Mouse (Mus musculus): Measurements from ENCODE around the gene Irx6.

DNA sequence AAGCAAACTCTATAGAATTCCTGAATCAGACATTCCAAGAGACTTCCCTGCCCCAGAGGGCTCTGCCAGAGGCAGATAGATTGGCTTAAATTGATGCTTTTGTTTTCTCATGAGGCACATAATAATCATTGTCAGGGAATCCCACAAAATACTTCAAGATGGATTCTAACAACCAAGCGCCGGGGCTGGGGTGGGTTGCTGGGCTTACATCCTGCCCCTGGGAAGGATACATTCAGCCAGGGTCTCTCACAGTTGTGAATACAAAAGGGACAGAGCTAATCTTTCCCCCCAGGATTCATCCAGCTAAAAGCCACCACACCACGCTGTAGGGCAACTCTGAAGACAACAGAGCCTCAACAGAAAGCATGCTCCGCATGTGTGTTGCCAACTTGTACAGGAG, 2.2 kb upstream of the Irx6 start:
- TF ChIP-seq GATA1 (IDR thresholded peaks at IDR 0.05; ENCODE audit: low read length) (no peak), TAL1 (IDR thresholded peaks at IDR 0.05; ENCODE audit: low read length) (no peak)
